Mouse (Mus musculus): ENCODE measurements around the gene Dld. TPM values are rescaled to one million over a fixed set of nuclear protein-coding genes. Genes with fewer than 3 reads are reported as not detected.

Gene Dld
- 100 to 1,000 TPM; 106 to 108 TPM for total RNA-seq (2021)
- long read RNA-seq, experiment 1, transcript Dld-201 (14 exons, 2,544 nt) = major isoform, 78 of 88 reads
- long read RNA-seq, experiment 1, partial matches to known transcripts = 1 of 88 reads
- long read RNA-seq, experiment 1, other reads (novel, unspliced or antisense) = 9 of 88 reads
- long read RNA-seq, experiment 2, transcript Dld-201 (14 exons, 2,544 nt) = major isoform, 97 of 117 reads
- long read RNA-seq, experiment 2, partial matches to known transcripts = 5 of 117 reads
- long read RNA-seq, experiment 2, other reads (novel, unspliced or antisense) = 15 of 117 reads

DNA sequence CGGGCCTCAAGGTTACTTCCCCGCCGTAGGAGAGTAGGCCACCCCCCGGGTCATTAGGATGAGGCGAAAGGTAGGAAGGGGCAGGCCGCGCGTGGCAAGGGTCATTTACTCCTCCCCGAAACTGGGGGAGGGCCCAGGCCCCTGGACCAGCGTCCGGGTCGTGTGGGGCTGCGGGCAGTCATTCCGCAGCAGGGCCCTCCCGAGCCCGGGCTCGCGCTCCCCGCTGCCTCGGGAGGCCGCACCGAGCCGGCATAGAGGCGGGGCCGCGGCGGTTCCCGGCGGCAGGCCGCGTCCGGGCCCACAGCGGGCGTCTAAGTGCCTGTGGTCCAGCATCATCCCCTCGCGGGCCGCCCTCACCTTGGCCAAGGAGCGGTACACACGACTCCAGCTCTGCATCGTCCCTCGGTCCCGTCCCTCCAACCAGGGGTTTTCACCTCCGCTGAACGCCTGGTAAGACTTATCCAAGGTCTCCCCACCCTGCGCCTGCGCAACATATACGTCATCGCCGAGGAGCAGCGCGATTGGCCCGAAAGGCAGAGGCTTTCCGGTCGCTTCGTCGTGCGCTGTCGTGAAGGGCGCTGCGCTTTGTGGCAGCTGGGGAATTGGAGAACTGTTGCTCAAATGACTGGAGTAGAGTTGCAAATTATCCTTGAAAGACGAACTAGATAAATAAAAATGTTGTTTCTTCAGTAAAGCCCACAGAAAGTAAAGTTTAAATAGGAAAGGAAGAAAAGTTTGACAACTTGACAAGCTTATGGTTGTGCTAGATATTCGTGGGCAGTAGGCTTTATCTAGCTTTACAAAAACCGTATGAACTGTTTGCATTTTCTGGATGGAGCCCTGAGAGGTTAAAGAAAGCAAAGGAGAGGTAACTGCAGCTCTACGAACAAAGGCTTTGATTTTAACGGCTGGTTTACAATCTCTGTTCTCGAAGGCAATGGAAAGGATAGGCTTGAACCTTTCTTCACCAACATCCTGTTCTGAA lies at the start of gene Dld:
Gene Dld, minus strand, starts transcription at position 510 of the 985 bp plus-strand sequence.
- H3K27ac ChIP-seq = peak within 1 kb of the TSS; percentile 91
- peak within 1 kb of the TSS; percentile 96 for H3K4me3 ChIP-seq
- no peak for TF ChIP-seq CTCF (conservative IDR thresholded peaks at IDR 0.05)
- DNase-seq (ENCODE audit: low spot score in 2 of 2) = peak; percentile 96 to 97

DNA sequence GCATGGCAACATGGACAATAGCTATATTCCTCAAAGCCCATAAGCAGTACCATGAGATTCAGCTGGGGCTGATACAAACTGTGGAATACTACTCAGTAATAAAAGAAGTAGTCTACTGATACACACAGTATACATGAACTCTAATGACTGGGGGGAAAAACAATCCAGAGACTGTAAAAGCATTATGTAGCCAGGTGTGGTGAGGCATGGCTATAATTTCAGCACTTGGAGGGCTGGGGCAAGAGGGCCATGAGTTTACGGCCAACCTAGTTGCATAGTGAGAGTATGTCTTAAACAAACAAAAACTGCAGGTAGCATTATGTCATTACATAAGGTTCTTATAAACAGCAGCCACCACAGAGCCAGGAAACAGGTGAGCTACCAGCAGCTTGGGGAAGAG lies 49.6 kb upstream of the Dld start:
- H3K27ac ChIP-seq = no peak overlapping the region
- DNase-seq (ENCODE audit: low spot score in 2 of 2) = no peak
- H3K4me3 ChIP-seq = no peak overlapping the region
- TF ChIP-seq CTCF (conservative IDR thresholded peaks at IDR 0.05) = no peak

DNA sequence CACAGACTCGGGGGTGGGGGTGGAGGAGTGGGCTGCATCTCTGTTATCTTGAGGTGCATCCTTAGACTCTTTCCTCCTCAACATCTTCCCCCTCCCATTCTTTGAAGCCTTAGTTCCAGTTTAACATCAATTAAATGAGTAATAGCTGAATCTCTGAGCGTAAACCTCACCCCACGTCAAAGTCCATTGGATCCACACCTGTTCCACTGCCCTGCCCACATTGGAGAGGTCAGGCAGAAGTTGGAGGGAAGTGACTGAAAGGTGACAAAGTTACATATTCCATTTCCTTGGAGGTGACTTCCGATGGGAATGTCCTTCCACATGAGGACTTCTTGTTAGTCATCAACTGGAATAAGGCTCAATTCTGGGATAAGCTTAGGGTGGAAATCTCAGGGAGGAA lies 46.5 kb upstream of the Dld start:
- Histone ChIP-seq H3K4me3 (no peak overlapping the region), H3K27ac (no peak overlapping the region)
- TF ChIP-seq CTCF (conservative IDR thresholded peaks at IDR 0.05) = no peak
- DNase-seq (ENCODE audit: low spot score in 2 of 2) = no peak

- TF ChIP-seq CTCF (conservative IDR thresholded peaks at IDR 0.05) = no peak
- Histone ChIP-seq H3K27ac (no peak overlapping the region), H3K4me3 (no peak overlapping the region)
- DNase-seq (ENCODE audit: low spot score in 2 of 2) = no peak
Observed at GRCm38 (mm10) chr12:31395895-31396294, 44.6 kb upstream of the Dld start.

DNA sequence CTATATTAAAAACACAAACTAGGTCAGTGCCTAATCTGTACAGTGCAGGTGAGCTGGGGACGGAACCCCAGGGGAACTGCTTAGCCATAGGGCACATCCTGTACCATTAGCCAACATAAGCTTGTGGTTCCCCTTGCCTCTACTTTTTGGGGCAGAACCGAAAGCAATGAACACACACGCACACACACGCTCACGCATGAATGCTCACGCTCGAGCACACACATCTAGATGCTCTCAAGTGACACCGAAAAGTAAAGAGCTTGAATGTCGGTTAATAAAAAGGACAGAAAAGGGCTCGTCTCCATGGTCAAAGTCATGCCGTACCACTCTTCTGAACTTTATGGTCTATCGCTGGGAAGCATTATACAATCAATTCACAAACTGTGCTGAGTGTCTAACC lies 40.4 kb upstream of the Dld start:
- no peak for TF ChIP-seq CTCF (conservative IDR thresholded peaks at IDR 0.05)
- DNase-seq (ENCODE audit: low spot score in 2 of 2) = no peak
- Histone ChIP-seq H3K27ac (no peak overlapping the region), H3K4me3 (no peak overlapping the region)

DNA sequence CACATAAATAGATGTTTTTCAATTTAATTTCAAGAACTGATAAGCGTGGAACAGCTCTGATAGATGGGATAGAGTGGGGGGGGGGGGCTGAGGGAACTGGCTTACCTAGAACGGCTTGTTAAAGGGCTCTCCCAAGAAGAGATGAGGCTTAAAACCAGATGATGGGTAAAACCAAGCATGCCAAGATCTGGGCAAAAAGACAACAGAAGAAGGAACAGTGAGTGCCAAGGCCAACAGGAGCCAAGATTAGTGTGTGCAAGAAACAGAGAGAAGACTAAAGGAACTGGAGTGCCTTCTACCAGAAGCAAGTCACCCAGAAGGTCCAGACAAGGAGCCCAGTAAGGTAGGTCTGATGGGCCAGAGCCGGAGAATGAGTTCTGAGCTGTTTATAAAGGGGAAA lies 39.3 kb upstream of the Dld start, which contains the start of gene Slc26a3:
Gene Slc26a3, plus strand, starts transcription at position 301 of the 400 bp plus-strand sequence.
- H3K4me3 ChIP-seq = no peak within 1 kb of the TSS
- no peak for TF ChIP-seq CTCF (conservative IDR thresholded peaks at IDR 0.05)
- H3K27ac ChIP-seq = no peak within 1 kb of the TSS
- DNase-seq (ENCODE audit: low spot score in 2 of 2) = no peak

DNA sequence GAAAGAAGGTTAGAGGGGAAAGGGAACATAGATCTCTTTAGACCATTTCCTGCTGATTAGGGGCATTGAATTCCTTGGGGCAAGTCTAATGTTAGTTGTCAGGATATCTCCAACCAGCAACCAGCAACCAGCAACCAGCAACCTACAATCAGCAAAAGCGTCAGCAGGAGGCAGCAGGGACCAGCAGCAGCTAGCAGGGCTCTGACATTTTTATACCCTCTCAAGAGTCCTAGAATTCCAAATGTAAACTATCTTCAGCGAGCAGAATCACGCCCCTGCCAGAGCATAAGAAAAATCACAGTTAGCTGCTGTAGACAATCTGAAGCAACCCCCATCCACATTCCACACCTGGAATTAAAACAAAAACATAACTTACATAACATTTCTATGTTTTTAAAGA lies 36.0 kb upstream of the Dld start:
- Histone ChIP-seq H3K4me3 (no peak overlapping the region), H3K27ac (no peak overlapping the region)
- no peak for DNase-seq (ENCODE audit: low spot score in 2 of 2)
- no peak for TF ChIP-seq CTCF (conservative IDR thresholded peaks at IDR 0.05)

- H3K27ac ChIP-seq = no peak overlapping the region
- no peak for DNase-seq (ENCODE audit: low spot score in 2 of 2)
- H3K4me3 ChIP-seq = no peak overlapping the region
- TF ChIP-seq CTCF (conservative IDR thresholded peaks at IDR 0.05) = no peak
Observed at GRCm38 (mm10) chr12:31382451-31382850, 31.2 kb upstream of the Dld start.

DNA sequence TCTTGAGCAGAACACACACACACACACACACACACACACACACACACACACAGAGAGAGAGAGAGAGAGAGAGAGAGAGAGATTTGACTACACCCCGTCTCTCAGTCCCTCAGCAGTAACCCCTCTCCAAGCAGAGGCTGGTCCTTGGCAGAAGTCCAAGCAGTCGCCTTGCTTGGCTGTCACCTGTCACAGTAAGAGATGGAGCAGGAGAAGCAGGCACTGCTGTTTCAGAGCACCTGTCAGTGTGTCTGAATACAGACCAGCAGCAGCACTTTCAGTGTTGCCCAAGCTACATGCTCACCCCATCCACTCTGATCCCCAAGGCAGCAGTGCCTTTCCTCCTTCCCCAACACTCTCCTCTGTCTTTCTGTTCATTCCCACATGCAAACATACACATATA lies 29.6 kb upstream of the Dld start:
- no peak for TF ChIP-seq CTCF (conservative IDR thresholded peaks at IDR 0.05)
- Histone ChIP-seq H3K4me3 (no peak overlapping the region), H3K27ac (no peak overlapping the region)
- DNase-seq (ENCODE audit: low spot score in 2 of 2) = no peak

- Histone ChIP-seq H3K4me3 (no peak overlapping the region), H3K27ac (no peak overlapping the region)
- TF ChIP-seq CTCF (conservative IDR thresholded peaks at IDR 0.05) = no peak
Observed at GRCm38 (mm10) chr12:31377241-31377640, 26.0 kb upstream of the Dld start.

DNA sequence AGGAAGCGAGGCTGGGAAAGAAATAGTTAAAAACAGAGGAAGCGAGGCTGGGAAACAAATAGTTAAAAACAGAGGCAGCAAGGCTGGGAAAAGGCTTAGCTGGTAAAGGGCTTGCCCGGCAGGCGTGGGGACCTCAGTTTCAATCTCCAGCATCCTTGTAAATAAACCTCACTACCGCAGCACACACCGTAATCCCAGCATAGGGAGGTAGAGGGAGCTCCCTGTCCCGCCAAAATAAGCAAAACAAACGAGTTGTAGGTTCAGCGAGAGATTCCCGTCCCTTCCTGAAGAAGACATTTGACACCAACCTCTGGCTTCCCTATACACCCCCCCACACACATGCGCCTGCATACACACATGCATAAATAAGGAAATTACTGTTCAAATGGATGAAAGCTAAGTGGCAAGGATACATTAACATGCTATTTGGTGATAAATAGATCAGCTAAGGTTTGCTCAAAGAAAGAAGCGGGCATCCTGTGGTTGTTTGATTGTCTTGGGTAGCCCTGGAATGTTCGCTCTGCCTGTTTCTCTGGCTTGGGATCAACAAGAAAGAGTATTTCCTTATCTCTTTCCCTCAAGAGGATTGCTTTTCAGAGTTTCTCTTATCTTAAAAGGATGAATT lies 25.2 kb upstream of the Dld start:
- TF ChIP-seq CTCF (conservative IDR thresholded peaks at IDR 0.05) = peak; percentile 60
- H3K4me3 ChIP-seq = no peak overlapping the region; the same call in 1 of the 2 replicates
- no peak for DNase-seq (ENCODE audit: low spot score in 2 of 2)
- no peak overlapping the region for H3K27ac ChIP-seq

More at GRCm38 (mm10) chr12:31377241-31377640, 26.0 kb upstream of the Dld start:
- no peak for DNase-seq (ENCODE audit: low spot score in 2 of 2)

DNA sequence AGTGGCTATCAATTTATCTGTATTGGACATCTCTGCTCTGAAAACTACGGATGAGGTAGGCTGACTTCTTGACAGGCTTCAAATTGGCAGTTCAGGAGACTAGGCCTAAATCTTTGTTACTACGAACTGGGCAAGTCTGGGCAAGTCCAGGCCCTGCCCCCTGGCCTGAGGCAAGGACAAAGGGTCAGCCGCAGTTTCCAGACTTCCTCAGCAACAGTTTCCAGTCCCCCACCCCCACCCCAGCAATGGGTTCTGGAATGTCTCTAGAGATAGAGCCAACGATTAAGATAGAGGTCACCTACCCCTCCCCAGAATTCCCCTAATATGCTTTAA lies 24.0 kb upstream of the Dld start:
- no peak for DNase-seq (ENCODE audit: low spot score in 2 of 2)
- Histone ChIP-seq H3K4me3 (no peak overlapping the region), H3K27ac (no peak overlapping the region)
- TF ChIP-seq CTCF (conservative IDR thresholded peaks at IDR 0.05) = no peak
